Mouse (Mus musculus): ENCODE measurements at regions not wholly inside any gene's neighbourhood (a gene's known extent, or its start where the extent isn't known, plus 50 kb on each side); places are given as distances from the start of the nearest gene placed in this dataset.

DNA sequence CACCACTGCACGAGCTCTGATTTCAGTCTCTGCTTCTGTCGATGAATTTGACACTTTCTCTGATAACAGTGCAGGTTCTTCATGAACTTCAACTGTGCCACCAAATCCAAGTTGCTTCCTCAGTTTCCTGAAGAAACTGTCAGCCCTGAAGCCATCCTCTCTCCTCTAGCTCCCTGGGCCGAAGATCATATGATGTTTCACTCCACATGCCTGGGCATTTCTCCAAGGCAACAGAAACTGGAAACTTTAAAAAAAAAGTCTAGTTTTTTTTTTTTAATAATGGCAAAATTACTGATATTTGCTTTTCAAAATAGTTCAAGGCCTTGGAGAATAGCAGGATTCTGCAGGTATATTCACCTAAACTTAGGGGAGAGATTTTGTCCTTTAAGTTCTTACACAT, 564.8 kb downstream of the Ttll7 start:
- TF ChIP-seq POLR2A (IDR thresholded peaks at IDR 0.05; ENCODE audit: borderline replicate concordance, insufficient read depth, low read length) (no peak), CTCF (IDR thresholded peaks at IDR 0.05; ENCODE audit: borderline replicate concordance, insufficient read depth, low read depth, low read length) (no peak)
